Mouse (Mus musculus): ENCODE results near the gene Itpkb. TPM values are rescaled to one million over a fixed set of nuclear protein-coding genes. Genes with fewer than 3 reads are reported as not detected.

Itpkb gene
- polyA plus RNA-seq, 1 experiment from 2014 or later = 7.7 TPM

- Histone ChIP-seq H3K27ac (ENCODE audit: low read depth, low read length) (no peak overlapping the region), H3K4me2 (replicated peaks; ENCODE audit: low read depth, low read length) (no peak overlapping the region), H3K36me3 (ENCODE audit: control insufficient read depth, insufficient read depth, low read length) (no peaks in the 10 kb centered on the region), H3K9me3 (ENCODE audit: control insufficient read depth, low read length) (no peaks in the 10 kb centered on the region), H3K9ac (ENCODE audit: low read depth, low read length) (no peak overlapping the region), H3K4me1 (ENCODE audit: control insufficient read depth, insufficient read depth, low read length) (no peaks in the 10 kb centered on the region), H3K4me3 (ENCODE audit: low read length) (no peak overlapping the region), H3K27me3 (ENCODE audit: control insufficient read depth, insufficient read depth, low read length) (no peaks in the 10 kb centered on the region)
- 91% methylated on average over 4 of the region's 4 CpGs for WGBS
- no peak for ATAC-seq (ENCODE audit: low FRiP score, low TSS enrichment)
Observed at GRCm38 (mm10) chr1:180468004-180468403, 137.7 kb downstream of the Itpkb start.

- no peak overlapping the region for H3K27ac ChIP-seq (ENCODE audit: low read depth, low read length)
- H3K9ac ChIP-seq (ENCODE audit: low read depth, low read length) = no peak overlapping the region
- H3K4me1 ChIP-seq (ENCODE audit: control insufficient read depth, insufficient read depth, low read length) = no peaks in the 10 kb centered on the region
- no peak for ATAC-seq (ENCODE audit: low FRiP score, low TSS enrichment)
- no peak overlapping the region for H3K4me3 ChIP-seq (ENCODE audit: low read length)
- H3K27me3 ChIP-seq (ENCODE audit: control insufficient read depth, insufficient read depth, low read length) = no peaks in the 10 kb centered on the region
- no peak overlapping the region for H3K4me2 ChIP-seq (replicated peaks; ENCODE audit: low read depth, low read length)
- no peaks in the 10 kb centered on the region for H3K9me3 ChIP-seq (ENCODE audit: control insufficient read depth, low read length)
- no peaks in the 10 kb centered on the region for H3K36me3 ChIP-seq (ENCODE audit: control insufficient read depth, insufficient read depth, low read length)
Observed at GRCm38 (mm10) chr1:180473566-180473965, 143.3 kb downstream of the Itpkb start.

Other genes with a start within 250 kb of the Itpkb start
- 6.0 and 10.4 TPM in 2 replicates for gene Coq8a, start 130.9 kb upstream of the Itpkb start, polyA plus RNA-seq (2014; fragmentation: Nextera tagmentation; extraction: Ambion mirVana)
- 15.4 and 17.1 TPM in 2 replicates for gene Psen2, start 67.0 kb upstream of the Itpkb start, polyA plus RNA-seq (2014; fragmentation: Nextera tagmentation; extraction: Ambion mirVana)
- gene Stum, start 153.0 kb downstream of the Itpkb start, polyA plus RNA-seq (2014; fragmentation: Nextera tagmentation; extraction: Ambion mirVana) = 1.7 and 1.8 TPM in 2 replicates
- gene Parp1, start 238.4 kb downstream of the Itpkb start, polyA plus RNA-seq (2014; fragmentation: Nextera tagmentation; extraction: Ambion mirVana) = 110 and 165 TPM in 2 replicates